Mouse (Mus musculus) heart, postnatal 36 days (tissue): ENCODE results near the gene Spryd7. TPM values are rescaled to one million over a fixed set of nuclear protein-coding genes. Genes with fewer than 3 reads are reported as not detected.
"Not testable (repeated sequence)": the region's sequence is repeated elsewhere in the genome, so short reads cannot be mapped to it uniquely, and the experiment has no call there.

ENCODE experiments used
- DNase-seq, 2 experiments: peaks; one replicate each; pipeline ENCODE4 v3.0.0; 2021 to 2022
- intact Hi-C: fragments of 180-260 bp; cut with DNase I; formaldehyde crosslinking; loops from one replicate; pipeline ENCODE4 v1.15.1; 2025
- total RNA-seq, 2 experiments: library from RNA; stranded (reverse); gene quantifications; 2 replicates each; pipeline ENCODE4 v1.2.3; 2021

Spryd7 gene
- total RNA-seq, 2 experiments from 2014 or later = 57.8 to 63.2 TPM

DNA sequence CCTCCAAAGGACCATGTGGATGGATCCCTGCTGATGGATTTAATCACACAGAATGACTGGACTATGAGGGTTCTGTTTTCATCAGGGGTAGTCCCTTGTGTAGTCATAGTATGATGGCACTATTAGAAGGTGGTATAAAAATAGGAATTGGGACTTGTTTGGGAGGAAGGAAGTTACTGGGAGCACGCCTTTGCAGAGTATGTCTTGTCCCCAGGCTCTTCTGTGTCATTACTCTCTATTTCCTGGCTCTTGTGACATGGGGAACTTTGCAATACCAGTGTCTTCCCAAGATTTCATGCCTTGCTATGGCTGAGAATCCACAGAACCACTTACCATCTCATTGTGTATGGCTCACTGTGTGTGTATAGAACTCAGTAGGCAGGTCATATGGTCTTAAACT lies 8.1 kb downstream of the Spryd7 start:
- DNase-seq = no peak
- intact Hi-C loops = no loop called here

DNA sequence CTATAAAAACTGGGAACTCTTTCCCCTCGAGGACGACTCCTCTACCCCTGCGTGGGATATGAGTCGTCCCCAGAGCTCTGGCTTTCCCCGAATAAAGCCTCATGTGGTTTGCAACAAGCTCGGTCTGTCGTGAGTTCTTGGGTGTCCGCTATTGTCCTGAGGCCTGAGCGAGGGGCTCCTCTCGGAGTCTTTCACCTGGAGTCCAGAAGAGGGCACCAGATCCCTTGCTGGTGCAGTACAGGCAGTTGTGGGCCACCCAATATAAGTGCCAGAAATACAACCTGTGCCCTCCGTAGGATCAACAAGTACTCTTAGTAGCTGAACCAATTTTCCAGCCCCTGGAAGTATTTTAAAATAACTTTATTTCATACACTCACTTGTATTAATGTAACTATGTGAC lies 18.9 kb downstream of the Spryd7 start:
- intact Hi-C loops = not testable (repeated sequence)

GRCm38 (mm10) chr14:61536631-61537264 lies 19.9 kb downstream of the Spryd7 start:
- intact Hi-C loops = no loop called here

More for the DNA sequence above, 18.9 kb downstream of the Spryd7 start:
- DNase-seq = not testable (repeated sequence)

DNA sequence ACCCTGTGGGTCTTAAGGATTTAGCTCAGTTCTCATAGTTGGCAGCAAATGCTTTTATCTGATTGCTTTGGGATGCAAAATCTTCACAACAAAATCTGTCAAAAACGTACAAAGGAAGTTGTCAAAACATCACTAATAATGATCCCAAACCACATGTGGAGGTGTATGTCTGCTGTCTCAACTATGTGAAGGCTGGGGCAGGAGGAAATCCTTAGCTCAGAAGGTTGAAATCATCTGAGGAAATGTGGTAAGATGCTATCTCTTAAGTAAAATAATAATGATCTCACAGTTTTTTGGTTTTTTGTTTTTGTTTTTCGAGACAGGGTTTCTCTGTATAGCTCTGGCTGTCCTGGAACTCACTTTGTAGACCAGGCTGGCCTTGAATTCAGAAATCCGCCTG lies 20.9 kb downstream of the Spryd7 start:
- intact Hi-C loops = no loop called here
- DNase-seq = no peak

More at GRCm38 (mm10) chr14:61536631-61537264, 19.9 kb downstream of the Spryd7 start:
- no peak for DNase-seq

GRCm38 (mm10) chr14:61530966-61531365 lies 25.7 kb downstream of the Spryd7 start:
- intact Hi-C loops = no loop called here
- DNase-seq = no peak

DNA sequence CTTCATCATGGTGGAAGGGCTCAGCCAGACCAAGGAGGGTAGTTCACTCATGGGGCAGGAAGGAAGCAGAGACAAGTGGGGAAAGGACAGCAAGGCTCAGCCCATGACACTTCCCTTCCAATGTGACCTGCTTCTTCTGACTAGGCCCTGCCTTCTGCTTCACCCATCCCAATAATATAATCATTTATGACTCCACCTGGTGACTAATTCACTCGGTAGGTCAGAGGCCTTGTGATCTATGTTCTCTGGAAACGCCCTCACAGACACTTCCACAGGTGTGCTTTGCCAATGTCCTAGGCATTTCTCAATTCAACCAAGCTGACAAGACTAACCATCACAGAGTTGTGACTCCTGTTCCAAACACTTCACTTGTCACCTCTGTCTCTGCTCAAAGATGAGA lies 26.3 kb downstream of the Spryd7 start:
- intact Hi-C loops = no loop called here
- no peak for DNase-seq

DNA sequence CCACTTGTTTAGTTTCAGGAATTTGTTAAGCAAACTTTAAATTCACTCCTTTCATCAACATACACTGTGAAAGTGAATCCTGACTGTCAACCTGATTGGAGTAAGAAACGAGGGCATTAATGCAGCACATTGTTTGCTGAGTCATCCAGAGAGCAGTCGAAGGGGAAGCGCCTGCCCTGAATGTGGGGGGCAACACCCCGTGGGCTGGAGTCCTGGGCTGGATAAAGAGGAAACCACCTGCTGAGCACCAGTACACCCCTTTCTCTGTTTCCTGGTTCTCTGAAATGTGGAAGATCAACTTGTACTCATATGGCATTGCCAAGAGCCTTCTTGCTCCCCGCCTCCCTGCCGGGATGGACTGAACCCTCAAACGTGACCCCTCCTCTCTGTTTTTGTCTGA lies 27.2 kb downstream of the Spryd7 start:
- intact Hi-C loops = no loop called here
- no peak for DNase-seq

DNA sequence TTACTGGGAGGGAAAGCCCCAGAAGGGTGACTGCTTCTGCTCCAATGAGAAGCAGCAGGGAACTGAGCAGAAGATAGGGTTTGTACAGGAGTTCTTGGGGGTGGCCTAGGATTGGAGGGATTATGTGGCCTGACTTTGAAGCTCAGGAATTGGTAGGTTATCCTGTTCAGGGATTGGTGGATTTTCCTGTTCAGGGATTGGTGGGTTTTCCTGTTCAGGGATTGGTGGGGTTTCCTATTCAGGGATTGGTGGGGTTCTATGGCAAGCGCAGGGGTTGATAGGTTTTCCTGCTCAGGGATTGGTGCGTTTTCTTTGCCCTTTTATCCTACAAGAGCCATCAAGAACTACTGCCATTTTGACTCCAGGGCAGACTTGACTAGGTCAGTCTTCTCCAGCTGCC lies 30.7 kb downstream of the Spryd7 start:
- DNase-seq = no peak
- intact Hi-C loops = no loop called here

DNA sequence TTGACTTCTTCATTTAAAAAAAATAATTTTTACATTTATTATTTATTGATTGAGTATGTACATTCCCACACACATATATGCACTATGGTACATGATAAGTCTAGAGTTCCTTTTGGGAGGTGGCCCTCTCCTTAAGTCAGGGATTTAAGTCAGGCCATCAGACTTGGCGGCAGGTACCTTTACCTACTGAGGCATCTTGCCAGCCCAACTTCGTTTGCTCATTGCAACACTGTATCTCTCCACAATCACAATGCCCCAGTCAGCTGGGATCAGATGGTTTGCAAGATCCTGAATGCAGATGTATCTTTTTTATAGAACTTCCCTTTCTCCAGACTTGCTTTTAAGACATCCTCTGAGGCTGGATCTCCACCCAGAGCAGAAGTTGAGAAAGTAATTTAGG lies 32.9 kb downstream of the Spryd7 start:
- no peak for DNase-seq
- intact Hi-C loops = no loop called here

DNA sequence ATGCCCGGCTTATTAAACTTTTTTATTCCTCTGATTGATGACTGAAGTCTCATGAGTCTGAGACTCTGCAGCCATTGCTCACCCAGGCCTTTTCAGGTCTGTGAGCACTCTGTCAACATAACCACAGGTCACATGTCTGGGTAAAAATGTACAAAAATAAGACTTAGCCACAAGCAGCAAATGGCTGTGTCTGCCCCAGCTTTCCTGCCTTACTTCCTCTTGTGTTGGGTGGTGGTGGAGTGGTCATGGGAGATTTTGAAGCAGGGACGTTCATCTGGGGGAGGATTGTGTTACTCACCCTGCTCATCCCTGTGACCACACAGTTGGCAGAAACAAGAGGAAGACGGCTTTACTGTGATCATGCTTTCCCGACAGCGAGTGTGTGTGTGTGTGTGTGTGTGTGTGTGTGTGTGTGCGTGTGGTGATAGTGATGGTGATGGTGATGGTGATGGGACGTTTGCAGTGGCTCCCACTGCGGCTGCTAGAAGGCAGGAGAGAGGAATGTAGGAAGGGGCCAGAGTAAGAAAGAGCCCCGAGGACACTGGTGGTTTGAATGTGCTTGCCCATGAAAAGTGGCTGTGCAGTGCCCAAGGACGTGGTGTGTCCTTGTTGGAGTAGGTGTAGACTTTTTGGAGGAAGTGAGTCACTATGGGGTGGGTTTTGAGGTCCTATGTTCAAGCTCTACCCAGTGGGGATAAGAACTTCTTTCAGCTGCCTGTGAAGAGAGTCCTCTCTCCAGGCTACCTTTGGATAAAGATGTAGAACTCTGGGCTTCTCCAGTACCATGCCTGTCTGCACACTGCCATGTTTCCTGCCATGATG lies 37.8 kb downstream of the Spryd7 start:
- no peak for DNase-seq
- intact Hi-C loops = no loop called here

GRCm38 (mm10) chr14:61516471-61517426 lies 39.9 kb downstream of the Spryd7 start:
- no peak for DNase-seq
- intact Hi-C loops = no loop called here

- DNase-seq = no peak
These were observed 45.2 kb downstream of the Spryd7 start for GRCm38 (mm10) chr14:61511494-61511893.

DNA sequence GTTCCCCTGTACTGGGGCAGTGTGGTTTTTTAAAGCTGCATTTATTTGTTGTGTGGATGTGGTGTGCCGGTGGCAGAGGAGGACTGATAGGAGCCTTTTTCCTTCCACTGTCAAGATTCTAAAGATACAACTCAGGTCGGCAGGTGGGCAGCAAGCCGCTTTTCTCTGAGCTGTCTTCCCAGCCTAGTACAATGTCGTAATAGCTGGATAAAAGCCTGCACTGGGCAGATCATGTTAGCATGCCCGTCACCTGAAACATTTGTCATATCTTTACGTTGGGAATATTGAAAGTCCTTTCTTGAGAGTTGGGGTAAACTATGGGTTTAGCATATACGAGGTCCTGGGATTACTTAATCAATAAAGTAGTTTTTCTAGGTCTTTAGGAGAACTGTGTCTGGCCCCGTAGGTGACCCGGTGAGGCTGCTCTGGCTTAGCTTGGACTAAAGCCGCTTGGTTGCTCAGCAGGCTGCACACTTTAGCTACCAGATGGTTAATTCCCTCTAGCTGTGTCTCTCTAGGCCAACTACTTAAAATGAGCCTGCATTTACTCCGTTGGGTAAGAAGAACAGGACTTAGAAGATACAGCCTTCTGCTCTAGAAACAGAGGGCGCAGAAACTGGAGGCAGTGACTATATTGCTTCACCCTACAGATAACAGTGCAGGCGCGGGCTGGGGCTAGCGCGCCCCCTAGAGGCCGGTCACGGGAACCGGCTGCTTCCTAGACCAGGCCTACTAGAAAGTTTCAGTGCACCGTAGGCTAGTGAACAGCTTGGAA lies 58.8 kb downstream of the Spryd7 start:
- DNase-seq = peak; percentile 79 to 80
- intact Hi-C loops = loop anchor here (1.0 to 5.0 kb wide), 3 partner anchors 56 to 167 kb away; no protein-coding TSS in a partner anchor

More at GRCm38 (mm10) chr14:61511494-61511893, 45.2 kb downstream of the Spryd7 start:
- intact Hi-C loops = no loop called here

GRCm38 (mm10) chr14:61493511-61494135 lies 63.1 kb downstream of the Spryd7 start:
- intact Hi-C loops = no loop called here
- peak in 1 of 2 experiments; percentile 16 for DNase-seq

Other genes with a start within 250 kb of the Spryd7 start
- 1 to 10 TPM; 1.2 to 1.7 TPM for gene Arl11, start 247.1 kb downstream of the Spryd7 start, total RNA-seq
- gene Ebpl, start 196.4 kb downstream of the Spryd7 start, total RNA-seq = 1 to 10 TPM; 1.1 TPM
- 10 to 100 TPM; 52.1 to 53.3 TPM for gene Kpna3, start 117.0 kb downstream of the Spryd7 start, total RNA-seq
- 1 to 10 TPM; 6.6 to 8.1 TPM for gene Trim13, start 41.4 kb upstream of the Spryd7 start, total RNA-seq
- gene Kcnrg, start 50.6 kb upstream of the Spryd7 start, total RNA-seq = not detected